Mouse (Mus musculus): Measurements from ENCODE around the gene Fam122c.
"Not testable (repeated sequence)": the region's sequence is repeated elsewhere in the genome, so short reads cannot be mapped to it uniquely, and the experiment has no call there.

Fam122c gene

GRCm38 (mm10) chrX:53273124-53273523, at the start of gene Fam122c:
Gene Fam122c (plus strand): TSS chrX:53273424.
- no peak for DNase-seq (ENCODE audit: low spot score)

GRCm38 (mm10) chrX:53224353-53224944, 48.8 kb upstream of the Fam122c start:
- no peak for DNase-seq (ENCODE audit: low spot score)

- DNase-seq (ENCODE audit: low spot score): peak; percentile 30
These were observed 41.3 kb upstream of the Fam122c start for GRCm38 (mm10) chrX:53231965-53232364.

- DNase-seq (ENCODE audit: low spot score): peak; percentile 33
These were observed 39.5 kb upstream of the Fam122c start for GRCm38 (mm10) chrX:53233689-53234088.

GRCm38 (mm10) chrX:53236404-53236803, 36.8 kb upstream of the Fam122c start:
- no peak for DNase-seq (ENCODE audit: low spot score)

GRCm38 (mm10) chrX:53237971-53238370, 35.3 kb upstream of the Fam122c start:
- DNase-seq (ENCODE audit: low spot score): no peak

GRCm38 (mm10) chrX:53240011-53240410, 33.2 kb upstream of the Fam122c start, which contains the start of gene Plac1:
Gene Plac1 (minus strand): TSS chrX:53240111.
- no peak for DNase-seq (ENCODE audit: low spot score)

- no peak for DNase-seq (ENCODE audit: low spot score)
These were observed 18.0 kb upstream of the Fam122c start for GRCm38 (mm10) chrX:53255195-53255594.

GRCm38 (mm10) chrX:53266186-53266585, 7.0 kb upstream of the Fam122c start:
- peak; percentile 60 for DNase-seq (ENCODE audit: low spot score)

GRCm38 (mm10) chrX:53268856-53269255, 4.4 kb upstream of the Fam122c start:
- DNase-seq (ENCODE audit: low spot score): peak; percentile 87

- DNase-seq (ENCODE audit: low spot score): peak; percentile 83
These were observed 3.7 kb upstream of the Fam122c start, which contains the start of gene Fam122b for GRCm38 (mm10) chrX:53269289-53270062. Gene Fam122b (minus strand): TSS chrX:53269805.

GRCm38 (mm10) chrX:53270063-53270432, 3.2 kb upstream of the Fam122c start:
- DNase-seq (ENCODE audit: low spot score): no peak

- not testable (repeated sequence) for DNase-seq (ENCODE audit: low spot score)
These were observed 1.6 kb upstream of the Fam122c start for GRCm38 (mm10) chrX:53271628-53272027.

GRCm38 (mm10) chrX:53287924-53288323, 14.7 kb downstream of the Fam122c start:
- DNase-seq (ENCODE audit: low spot score): no peak

GRCm38 (mm10) chrX:53320564-53320963, 47.3 kb downstream of the Fam122c start:
- no peak for DNase-seq (ENCODE audit: low spot score)

GRCm38 (mm10) chrX:53321111-53321510, 47.9 kb downstream of the Fam122c start:
- DNase-seq (ENCODE audit: low spot score): no peak

- no peak for DNase-seq (ENCODE audit: low spot score)
These were observed 57.2 kb downstream of the Fam122c start for GRCm38 (mm10) chrX:53330396-53330795.

- DNase-seq (ENCODE audit: low spot score): no peak
These were observed 64.1 kb downstream of the Fam122c start for GRCm38 (mm10) chrX:53337355-53337754.

GRCm38 (mm10) chrX:53341531-53341930, 68.3 kb downstream of the Fam122c start:
- DNase-seq (ENCODE audit: low spot score): peak; percentile 6

- DNase-seq (ENCODE audit: low spot score): no peak
These were observed 75.2 kb downstream of the Fam122c start for GRCm38 (mm10) chrX:53348374-53348773.

GRCm38 (mm10) chrX:53364668-53365383, 91.6 kb downstream of the Fam122c start:
- DNase-seq (ENCODE audit: low spot score): no peak

- DNase-seq (ENCODE audit: low spot score): peak; percentile 51
These were observed 96.5 kb downstream of the Fam122c start for GRCm38 (mm10) chrX:53369534-53370365.

Data from yolk sac, embryonic 10.5 days (tissue).